Mouse (Mus musculus) kidney, embryonic 15.5 days (tissue): ENCODE results near the gene Fam169a. TPM values are rescaled to one million over a fixed set of nuclear protein-coding genes. Genes with fewer than 3 reads are reported as not detected.
A peak's percentile ranks its signal among the peaks of the same experiment; 100 is the strongest.
"Not testable (repeated sequence)": the region's sequence is repeated elsewhere in the genome, so short reads cannot be mapped to it uniquely, and the experiment has no call there.

Experiments used
- ATAC-seq: fragments of 200-750 bp; cut with Nextera tagmentation; replicated peaks from 2 replicates; pipeline ENCODE4 v1.8.0; 2017; ENCODE audit warnings: moderate TSS enrichment; ENCODE audit not compliant: low FRiP score
- H3K27ac ChIP-seq: fragments of 300-500 bp; sonication (generic); 2 replicates; pipeline ENCODE4 v1.5.1; 2015; ENCODE audit warnings: mild to moderate bottlenecking, inconsistent platforms
- H3K27me3 ChIP-seq: fragments of 300-500 bp; sonication (generic); 2 replicates; pipeline ENCODE4 v1.6.1; 2015; ENCODE audit warnings: inconsistent platforms
- H3K36me3 ChIP-seq: fragments of 300-500 bp; sonication (generic); 2 replicates; pipeline ENCODE4 v1.6.1; 2015; ENCODE audit warnings: inconsistent platforms
- H3K4me1 ChIP-seq: fragments of 300-500 bp; sonication (generic); 2 replicates; pipeline ENCODE4 v1.6.1; 2015; ENCODE audit warnings: inconsistent platforms
- H3K4me2 ChIP-seq: fragments of 300-500 bp; sonication (generic); 2 replicates; pipeline ENCODE4 v1.6.1; 2015; ENCODE audit warnings: moderate library complexity, mild to moderate bottlenecking, inconsistent platforms
- H3K4me3 ChIP-seq: fragments of 300-500 bp; sonication (generic); replicated peaks from 2 replicates; pipeline ENCODE4 v1.5.1; 2015; ENCODE audit warnings: mild to moderate bottlenecking, inconsistent platforms
- H3K9ac ChIP-seq: fragments of 300-500 bp; sonication (generic); 2 replicates; pipeline ENCODE4 v1.6.1; 2015; ENCODE audit warnings: mild to moderate bottlenecking, inconsistent platforms
- H3K9me3 ChIP-seq: fragments of 300-500 bp; sonication (generic); replicated peaks from 2 replicates; pipeline ENCODE4 v1.6.1; 2016; ENCODE audit warnings: inconsistent platforms
- WGBS: fragments of 180-500 bp; shearing (Covaris S2); methylation state at CpG from one replicate; pipeline ENCODE4 v1.1.7; 2015; ENCODE audit warnings: mixed read lengths; 5-methylcytosine and 5-hydroxymethylcytosine counted together
- polyA plus RNA-seq: library from polyadenylated mRNA; unstranded; fragments of >200 nt; fragmentation: Nextera tagmentation; extraction: Ambion mirVana; gene quantifications from 2 replicates; pipeline ENCODE4 v1.2.1, GENCODE M21; 2015

The Fam169a gene
- polyA plus RNA-seq, 1 experiment from 2014 or later: 3.4 TPM

- Histone ChIP-seq H3K9ac (no peak overlapping the region), H3K27ac (no peak overlapping the region), H3K36me3 (no peaks in the 10 kb centered on the region), H3K27me3 (no peaks in the 10 kb centered on the region), H3K4me3 (no peak overlapping the region), H3K4me1 (no peaks in the 10 kb centered on the region), H3K4me2 (no peak overlapping the region), H3K9me3 (no peaks in the 10 kb centered on the region)
- 91% methylated on average over 7 of the region's 7 CpGs for WGBS
- 0 out of 2 replicates have a peak, but pooled peaks have one; percentile 36 for ATAC-seq
Observed at GRCm38 (mm10) chr13:97082432-97082831, 15.3 kb downstream of the Fam169a start.

GRCm38 (mm10) chr13:97086316-97086715, 19.2 kb downstream of the Fam169a start:
- no peak for ATAC-seq
- 78% methylated on average over 8 of the region's 9 CpGs for WGBS
- H3K36me3 ChIP-seq: no peaks in the 10 kb centered on the region

GRCm38 (mm10) chr13:97087421-97087820, 20.3 kb downstream of the Fam169a start:
- no peak for ATAC-seq
- no peaks in the 10 kb centered on the region for H3K9me3 ChIP-seq
- no peak overlapping the region for H3K4me2 ChIP-seq
- WGBS: 93% methylated on average over 6 of the region's 6 CpGs
- H3K4me3 ChIP-seq: no peak overlapping the region
- no peaks in the 10 kb centered on the region for H3K4me1 ChIP-seq
- H3K9ac ChIP-seq: no peak overlapping the region
- H3K27me3 ChIP-seq: no peaks in the 10 kb centered on the region
- H3K36me3 ChIP-seq: no peaks in the 10 kb centered on the region
- H3K27ac ChIP-seq: no peak overlapping the region

More at GRCm38 (mm10) chr13:97086316-97086715, 19.2 kb downstream of the Fam169a start:
- no peaks in the 10 kb centered on the region for H3K9me3 ChIP-seq
- H3K4me1 ChIP-seq: no peaks in the 10 kb centered on the region
- no peak overlapping the region for H3K9ac ChIP-seq
- no peak overlapping the region for H3K4me2 ChIP-seq
- no peak overlapping the region for H3K27ac ChIP-seq
- H3K4me3 ChIP-seq: no peak overlapping the region
- no peaks in the 10 kb centered on the region for H3K27me3 ChIP-seq

GRCm38 (mm10) chr13:97088183-97088582, 21.1 kb downstream of the Fam169a start:
- Histone ChIP-seq H3K4me3 (no peak overlapping the region), H3K27me3 (no peaks in the 10 kb centered on the region), H3K9ac (no peak overlapping the region), H3K4me2 (no peak overlapping the region), H3K9me3 (no peaks in the 10 kb centered on the region), H3K36me3 (no peaks in the 10 kb centered on the region), H3K4me1 (no peaks in the 10 kb centered on the region), H3K27ac (no peak overlapping the region)
- no peak for ATAC-seq
- WGBS: 63% methylated on average over 3 of the region's 3 CpGs

GRCm38 (mm10) chr13:97095726-97096125, 28.6 kb downstream of the Fam169a start:
- Histone ChIP-seq H3K36me3 (no peaks in the 10 kb centered on the region), H3K4me3 (no peak overlapping the region), H3K27ac (no peak overlapping the region), H3K27me3 (no peaks in the 10 kb centered on the region), H3K4me1 (no peaks in the 10 kb centered on the region), H3K9ac (no peak overlapping the region), H3K9me3 (no peaks in the 10 kb centered on the region), H3K4me2 (no peak overlapping the region)
- no peak for ATAC-seq
- 77% methylated on average over 4 of the region's 4 CpGs for WGBS

- Histone ChIP-seq H3K36me3 (no peaks in the 10 kb centered on the region), H3K4me3 (no peak within 1 kb of the TSS), H3K9ac (no peak within 1 kb of the TSS), H3K9me3 (no peaks in the 10 kb centered on the region), H3K27ac (no peak within 1 kb of the TSS), H3K4me2 (no peak within 1 kb of the TSS), H3K4me1 (no peaks in the 10 kb centered on the region), H3K27me3 (no peaks in the 10 kb centered on the region)
- WGBS: 78% methylated on average over 22 of the region's 22 CpGs
- ATAC-seq: 0 out of 2 replicates have a peak, but pooled peaks have one; percentile 46
Observed at GRCm38 (mm10) chr13:97099187-97099852, 32.2 kb downstream of the Fam169a start, which contains the start of gene Gm6169. TSS of gene Gm6169 (minus strand) at chr13:97099237.

- no peak for ATAC-seq
- WGBS: 74% methylated on average over 7 of the region's 7 CpGs
- H3K9ac ChIP-seq: no peak overlapping the region
Observed at GRCm38 (mm10) chr13:97104996-97105395, 37.9 kb downstream of the Fam169a start.

GRCm38 (mm10) chr13:97107721-97108120, 40.6 kb downstream of the Fam169a start:
- not testable (repeated sequence) for H3K4me3 ChIP-seq, ATAC-seq, H3K36me3 ChIP-seq, H3K4me1 ChIP-seq, H3K4me2 ChIP-seq, H3K27me3 ChIP-seq, H3K9me3 ChIP-seq, H3K27ac ChIP-seq, H3K9ac ChIP-seq
- 92% methylated on average over 4 of the region's 4 CpGs for WGBS

More at GRCm38 (mm10) chr13:97104996-97105395, 37.9 kb downstream of the Fam169a start:
- no peaks in the 10 kb centered on the region for H3K36me3 ChIP-seq
- no peaks in the 10 kb centered on the region for H3K4me1 ChIP-seq
- H3K27ac ChIP-seq: no peak overlapping the region
- no peak overlapping the region for H3K4me2 ChIP-seq
- H3K4me3 ChIP-seq: no peak overlapping the region
- H3K9me3 ChIP-seq: no peaks in the 10 kb centered on the region
- H3K27me3 ChIP-seq: no peaks in the 10 kb centered on the region

- no peak overlapping the region for H3K4me3 ChIP-seq
- WGBS: 77% methylated on average over 4 of the region's 4 CpGs
- H3K4me1 ChIP-seq: no peaks in the 10 kb centered on the region
- H3K4me2 ChIP-seq: no peak overlapping the region
- no peak for ATAC-seq
- H3K27ac ChIP-seq: no peak overlapping the region
- no peaks in the 10 kb centered on the region for H3K9me3 ChIP-seq
- no peaks in the 10 kb centered on the region for H3K27me3 ChIP-seq
- 0 out of 2 replicates have a peak, but pooled peaks cover 2% of the 10 kb centered on the region for H3K36me3 ChIP-seq
- no peak overlapping the region for H3K9ac ChIP-seq
Observed at GRCm38 (mm10) chr13:97109046-97109445, 42.0 kb downstream of the Fam169a start.

- Histone ChIP-seq H3K36me3 (no peaks in the 10 kb centered on the region), H3K4me3 (no peak overlapping the region), H3K9ac (no peak overlapping the region), H3K27ac (no peak overlapping the region), H3K9me3 (no peaks in the 10 kb centered on the region), H3K4me2 (no peak overlapping the region), H3K4me1 (no peaks in the 10 kb centered on the region), H3K27me3 (no peaks in the 10 kb centered on the region)
- ATAC-seq: no peak
- WGBS: 68% methylated on average over 3 of the region's 3 CpGs
Observed at GRCm38 (mm10) chr13:97121341-97121740, 54.3 kb downstream of the Fam169a start.

- not testable (repeated sequence) for H3K9ac ChIP-seq, H3K27me3 ChIP-seq, ATAC-seq, H3K4me2 ChIP-seq, H3K9me3 ChIP-seq, H3K4me1 ChIP-seq, H3K27ac ChIP-seq, H3K4me3 ChIP-seq
- WGBS: 79% methylated on average over 4 of the region's 4 CpGs
- H3K36me3 ChIP-seq: peaks cover 28% of the 10 kb centered on the region
Observed at GRCm38 (mm10) chr13:97129654-97130053, 62.6 kb downstream of the Fam169a start.

- not testable (repeated sequence) for H3K4me1 ChIP-seq, ATAC-seq, H3K9me3 ChIP-seq, H3K4me2 ChIP-seq, H3K27me3 ChIP-seq, H3K9ac ChIP-seq, H3K27ac ChIP-seq, H3K4me3 ChIP-seq
- no CpG with 5 or more reads among the region's 2 CpGs for WGBS
- peaks cover 36% of the 10 kb centered on the region for H3K36me3 ChIP-seq
Observed at GRCm38 (mm10) chr13:97130413-97130812, 63.3 kb downstream of the Fam169a start.
